Mouse (Mus musculus) central nervous system, embryonic 14 days (tissue): ENCODE measurements around the gene Kif28. TPM values are rescaled to one million over a fixed set of nuclear protein-coding genes. Genes with fewer than 3 reads are reported as not detected.

ENCODE experiments used
- polyA plus RNA-seq: library from polyadenylated mRNA; depleted of rRNA; stranded (reverse); fragments of >200 nt; gene quantifications from 2 replicates; pipeline ENCODE4 v1.2.3, GENCODE M21; 2012; rRNA removed

The Kif28 gene
- 0.05 and 0.08 TPM in 2 replicates for polyA plus RNA-seq

DNA sequence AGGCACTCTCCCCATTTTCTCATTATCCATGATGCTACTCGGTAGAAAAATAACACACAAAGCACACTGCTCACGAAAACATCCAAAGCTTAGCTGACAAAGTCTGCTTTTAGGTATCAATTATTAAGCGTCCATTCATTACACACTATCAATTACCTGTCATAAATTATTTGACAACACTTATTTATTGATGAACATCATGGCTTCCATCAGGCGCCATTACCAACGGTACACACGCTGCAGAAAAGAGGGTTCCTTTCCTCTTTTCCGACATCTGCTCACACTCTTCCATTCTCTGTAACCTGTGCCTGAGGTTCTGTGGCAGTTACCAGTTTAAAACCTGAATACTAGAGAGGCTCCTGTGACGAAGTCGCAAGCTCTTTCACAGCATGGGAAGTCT lies at the start of gene Kif28:
TSS of gene Kif28 (minus strand) at position 101 of the 400 bp plus-strand sequence.

DNA sequence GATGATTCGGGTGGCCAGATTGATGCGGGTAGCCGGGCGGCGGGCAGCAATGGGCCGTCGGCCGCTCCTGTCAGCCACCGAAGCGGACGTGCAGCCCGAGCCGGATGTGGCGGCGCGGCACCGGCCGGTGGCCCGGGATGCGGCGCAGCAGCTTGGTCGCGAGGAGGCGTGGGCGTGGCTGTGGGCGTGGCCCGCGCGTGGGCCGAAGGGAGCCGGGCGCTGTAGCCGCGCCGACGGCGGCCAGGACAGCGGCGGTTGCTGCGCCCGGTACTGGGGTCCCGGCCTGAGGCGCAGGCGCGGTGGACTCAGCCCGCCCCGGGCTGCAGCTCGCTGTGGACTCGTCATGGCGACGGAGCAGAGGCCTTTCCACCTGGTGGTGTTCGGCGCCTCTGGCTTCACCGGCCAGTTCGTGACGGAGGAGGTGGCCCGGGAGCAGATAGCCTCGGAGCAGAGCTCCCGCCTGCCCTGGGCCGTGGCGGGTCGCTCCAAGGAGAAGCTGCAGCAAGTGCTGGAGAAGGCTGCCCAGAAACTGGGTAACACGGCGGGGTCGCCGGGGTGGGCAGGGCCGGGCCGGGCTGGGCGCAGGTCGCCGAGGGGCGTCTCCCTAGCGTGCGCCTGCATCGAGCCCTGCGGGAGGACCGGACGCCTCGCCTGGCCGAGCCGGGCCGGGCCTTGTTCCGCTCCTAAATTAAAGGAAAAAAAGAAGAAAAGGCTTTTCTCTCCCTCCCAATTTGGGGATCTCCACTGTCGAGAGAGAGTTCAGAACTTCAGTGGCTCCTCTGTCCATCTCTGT lies 76.9 kb downstream of the Kif28 start, which contains the start of gene Sccpdh:
TSS of gene Sccpdh (plus strand) at position 198 of the 793 bp plus-strand sequence.

Other genes starting within 250 kb of the Kif28 start
- gene Smyd3, start 227.2 kb downstream of the Kif28 start, polyA plus RNA-seq: 9.1 and 9.5 TPM in 2 replicates
- 18.8 and 21.2 TPM in 2 replicates for gene Tfb2m, start 199.0 kb downstream of the Kif28 start, polyA plus RNA-seq
- gene Cnst, start 198.9 kb downstream of the Kif28 start, polyA plus RNA-seq: 25.3 and 28.5 TPM in 2 replicates
- 69.0 TPM in 2 replicates for gene Sccpdh, start 77.1 kb downstream of the Kif28 start, polyA plus RNA-seq
- gene Gm10518, start 58.1 kb upstream of the Kif28 start, polyA plus RNA-seq: not detected in 2 replicates
- 35.1 and 35.5 TPM in 2 replicates for gene Ahctf1, start 58.4 kb upstream of the Kif28 start, polyA plus RNA-seq
- 44.4 and 45.1 TPM in 2 replicates for gene Cdc42bpa, start 215.2 kb upstream of the Kif28 start, polyA plus RNA-seq